Mouse (Mus musculus) R1 (cell line): ENCODE measurements around the gene Olfr611.
"Not testable (repeated sequence)": the region's sequence is repeated elsewhere in the genome, so short reads cannot be mapped to it uniquely, and the experiment has no call there.

ENCODE experiments used
- DNase-seq: peaks from one replicate; pipeline ENCODE4 v3.0.0-alpha.2; 2018; ENCODE audit warnings: low read depth, low spot score

The Olfr611 gene

GRCm38 (mm10) chr7:103520746-103521145, at the start of gene Olfr611:
Olfr611 (minus strand) TSS chr7:103520846.
- DNase-seq: not testable (repeated sequence)

GRCm38 (mm10) chr7:103569043-103569442, 48.4 kb upstream of the Olfr611 start, which contains the start of gene Olfr616:
Olfr616 (minus strand) TSS chr7:103569143.
- DNase-seq: no peak

GRCm38 (mm10) chr7:103555779-103556178, 35.1 kb upstream of the Olfr611 start, which contains the start of gene Olfr615:
Olfr615 (plus strand) TSS chr7:103556079.
- DNase-seq: no peak

- no peak for DNase-seq
Observed at GRCm38 (mm10) chr7:103547774-103548173, 27.1 kb upstream of the Olfr611 start, which contains the start of gene Olfr613. Olfr613 (plus strand) TSS chr7:103548074.

- DNase-seq: not testable (repeated sequence)
Observed at GRCm38 (mm10) chr7:103542617-103543016, 22.0 kb upstream of the Olfr611 start, which contains the start of gene Olfr612. Olfr612 (minus strand) TSS chr7:103542717.

GRCm38 (mm10) chr7:103512022-103512421, 8.6 kb downstream of the Olfr611 start, which contains the start of gene Olfr610:
Olfr610 (minus strand) TSS chr7:103512122.
- no peak for DNase-seq

- no peak for DNase-seq
Observed at GRCm38 (mm10) chr7:103497962-103498361, 22.7 kb downstream of the Olfr611 start, which contains the start of gene Olfr609. Olfr609 (minus strand) TSS chr7:103498062.

- not testable (repeated sequence) for DNase-seq
Observed at GRCm38 (mm10) chr7:103477106-103477505, 43.5 kb downstream of the Olfr611 start.

- no peak for DNase-seq
Observed at GRCm38 (mm10) chr7:103469577-103469976, 51.1 kb downstream of the Olfr611 start, which contains the start of gene Olfr608. Olfr608 (plus strand) TSS chr7:103469877.
